Mouse (Mus musculus): ENCODE measurements around the gene 4933417A18Rik.
A peak's percentile ranks its signal among the peaks of the same experiment; 100 is the strongest.
"Not testable (repeated sequence)": the region's sequence is repeated elsewhere in the genome, so short reads cannot be mapped to it uniquely, and the experiment has no call there.

4933417A18Rik gene

DNA sequence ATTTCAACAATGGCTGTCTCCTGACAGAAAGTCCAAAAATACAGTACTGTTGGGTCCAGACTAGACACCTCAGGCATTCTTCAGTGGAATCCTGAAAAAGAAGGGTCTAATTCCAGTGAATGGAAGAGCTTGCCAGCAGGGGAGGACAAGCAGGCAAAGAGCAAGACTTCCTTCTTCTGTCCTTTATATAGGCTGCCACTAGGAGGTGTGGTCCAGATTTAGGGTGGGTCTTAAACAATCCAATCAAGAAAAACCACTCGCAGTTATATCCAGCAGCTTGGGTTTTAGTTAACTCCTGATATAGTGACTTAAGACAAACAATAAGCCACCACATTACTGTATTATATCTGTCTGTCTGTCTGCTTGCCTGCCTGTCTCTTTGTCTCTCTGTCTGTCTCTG, 49.6 kb downstream of the 4933417A18Rik start:
- DNase-seq (ENCODE audit: low read depth, low spot score): no peak

GRCm38 (mm10) chr13:34976116-34976515, 51.9 kb downstream of the 4933417A18Rik start:
- DNase-seq (ENCODE audit: low read depth, low spot score): no peak

- no peak for DNase-seq (ENCODE audit: low read depth, low spot score)
Observed at GRCm38 (mm10) chr13:34977410-34977809, 53.2 kb downstream of the 4933417A18Rik start.

- DNase-seq (ENCODE audit: low read depth, low spot score): not testable (repeated sequence)
Observed at GRCm38 (mm10) chr13:34978635-34979034, 54.4 kb downstream of the 4933417A18Rik start.

- DNase-seq (ENCODE audit: low read depth, low spot score): not testable (repeated sequence)
Observed at GRCm38 (mm10) chr13:34983479-34983878, 59.3 kb downstream of the 4933417A18Rik start.

GRCm38 (mm10) chr13:34991581-34992273, 67.5 kb downstream of the 4933417A18Rik start:
- DNase-seq (ENCODE audit: low read depth, low spot score): no peak

DNA sequence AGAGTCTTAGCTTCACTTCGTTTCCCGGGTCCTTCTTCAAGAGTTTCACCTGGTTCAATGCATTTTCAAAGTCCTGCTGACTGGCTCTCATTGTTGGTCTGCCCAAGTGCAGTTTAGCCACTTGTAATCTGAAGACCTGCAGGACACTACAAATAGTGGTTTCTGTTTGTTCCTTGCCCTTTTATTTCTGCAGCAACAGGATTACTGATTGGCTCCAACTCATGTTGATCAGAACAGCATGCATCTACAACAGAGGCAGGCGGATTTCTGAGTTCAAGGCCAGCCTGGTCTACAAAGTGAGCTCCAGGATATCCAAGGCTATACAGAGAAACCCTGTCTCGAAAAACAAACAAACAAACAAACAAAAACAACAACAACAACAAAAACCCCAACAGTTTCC, 68.9 kb downstream of the 4933417A18Rik start:
- DNase-seq (ENCODE audit: low read depth, low spot score): no peak

DNA sequence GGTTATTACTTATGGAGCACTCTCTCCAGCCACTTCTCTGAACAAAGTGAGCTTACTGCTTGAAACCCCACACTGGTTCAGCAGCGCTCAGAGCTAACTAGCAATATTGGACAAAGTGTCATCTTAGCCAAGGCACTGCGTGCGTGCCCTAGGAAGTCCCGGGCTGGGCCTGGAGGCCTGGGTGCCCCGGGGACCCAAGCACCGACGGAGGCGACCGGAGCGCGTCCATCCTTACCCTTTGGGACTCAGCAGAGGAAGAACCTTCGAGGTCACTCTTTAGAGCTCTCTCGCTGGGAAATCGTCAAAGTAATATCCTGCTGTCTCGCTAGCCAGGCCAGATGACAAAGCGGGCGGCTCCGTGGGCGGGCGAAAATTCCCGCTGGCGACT, 69.4 kb downstream of the 4933417A18Rik start:
- DNase-seq (ENCODE audit: low read depth, low spot score): no peak

DNA sequence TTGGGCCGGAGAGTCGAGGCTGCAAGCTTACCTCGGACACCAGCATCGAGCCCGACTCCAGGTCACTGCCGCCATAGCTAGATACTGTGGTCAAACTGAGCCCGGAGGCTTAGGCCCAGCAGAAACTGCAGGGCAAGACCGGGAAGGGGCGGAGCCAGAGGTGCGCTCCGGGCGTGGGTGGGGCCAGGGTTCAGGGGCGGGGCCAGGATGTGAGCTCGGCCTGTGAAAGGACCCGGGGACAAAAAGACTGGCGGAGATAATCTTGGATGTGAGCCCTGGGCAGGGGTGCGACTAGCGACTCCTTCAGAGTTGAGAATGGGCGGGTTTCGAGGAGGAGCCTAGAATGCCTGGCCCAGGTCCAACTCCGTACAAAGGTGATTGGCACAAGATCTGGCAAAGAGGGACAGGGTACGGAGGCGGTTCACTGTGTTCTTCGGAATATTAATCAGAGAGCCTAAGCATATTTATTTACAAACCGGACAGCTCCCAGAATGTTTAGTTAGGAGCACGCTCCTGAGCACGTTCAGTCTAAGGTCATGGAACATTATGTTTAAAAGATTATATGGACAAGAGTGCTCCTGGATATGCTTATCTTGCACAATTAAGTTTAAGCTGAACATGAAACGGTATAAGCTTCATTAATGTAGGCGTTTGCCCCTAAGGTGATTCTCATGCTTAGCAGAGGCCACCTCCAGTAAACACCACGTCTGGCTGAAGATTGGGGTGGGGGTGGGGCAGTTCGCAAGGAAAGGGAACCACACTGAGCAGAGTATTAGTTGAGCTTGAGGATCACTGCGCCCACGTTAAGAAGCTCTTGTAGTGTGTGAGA, 70.0 kb downstream of the 4933417A18Rik start:
- DNase-seq (ENCODE audit: low read depth, low spot score): peak; percentile 96

DNA sequence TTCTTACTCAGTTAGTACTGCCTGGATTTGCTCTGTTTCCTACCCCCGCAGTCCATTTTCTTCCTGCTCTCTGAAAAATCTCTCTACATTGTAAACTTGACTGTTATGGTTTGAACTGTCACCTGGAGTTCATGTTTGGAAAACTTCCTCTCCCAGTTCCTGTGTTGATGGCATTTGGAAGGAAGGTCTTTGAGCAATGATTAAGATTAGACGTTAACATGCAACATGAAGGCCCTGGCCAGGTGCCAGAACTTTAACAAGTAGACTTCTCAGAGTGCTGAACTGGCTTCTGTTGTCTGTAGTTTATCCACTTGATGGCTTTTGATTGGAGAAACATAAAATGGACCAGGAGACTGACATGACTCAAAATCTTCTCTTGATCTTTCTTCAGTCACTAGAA, 71.7 kb downstream of the 4933417A18Rik start:
- no peak for DNase-seq (ENCODE audit: low read depth, low spot score)

All from skeletal muscle tissue, adult 2 months (tissue).